Mouse (Mus musculus): Measurements from ENCODE around the gene Gm10318.

- TF ChIP-seq CTCF (IDR thresholded peaks at IDR 0.05; ENCODE audit: control insufficient read depth, insufficient read depth, insufficient read length): no peak
- TF ChIP-seq MYOG (IDR thresholded peaks at IDR 0.05; ENCODE audit: control insufficient read depth, extremely low read depth, insufficient read length): no peak
- TF ChIP-seq MYOD1 (IDR thresholded peaks at IDR 0.05; ENCODE audit: control insufficient read depth, insufficient read length, low read depth): no peak
- no peak for TF ChIP-seq CEBPB (IDR thresholded peaks at IDR 0.05; ENCODE audit: low read depth)
- no peak for TF ChIP-seq MAX (IDR thresholded peaks at IDR 0.05)
- TF ChIP-seq USF1 (IDR thresholded peaks at IDR 0.05; ENCODE audit: low read depth): no peak
These were observed 33.5 kb downstream of the Gm10318 start for GRCm38 (mm10) chr10:77886007-77886747.
